Mouse (Mus musculus) kidney, embryonic 15.5 days (tissue): Measurements from ENCODE around the gene Grin2b. TPM values are rescaled to one million over a fixed set of nuclear protein-coding genes. Genes with fewer than 3 reads are reported as not detected.
"Not testable (repeated sequence)": the region's sequence is repeated elsewhere in the genome, so short reads cannot be mapped to it uniquely, and the experiment has no call there.

Source experiments
- ATAC-seq: fragments of 200-750 bp; cut with Nextera tagmentation; replicated peaks from 2 replicates; pipeline ENCODE4 v1.8.0; 2017; ENCODE audit warnings: moderate TSS enrichment; ENCODE audit not compliant: low FRiP score
- H3K27ac ChIP-seq: fragments of 300-500 bp; sonication (generic); 2 replicates; pipeline ENCODE4 v1.5.1; 2015; ENCODE audit warnings: mild to moderate bottlenecking, inconsistent platforms
- H3K27me3 ChIP-seq: fragments of 300-500 bp; sonication (generic); 2 replicates; pipeline ENCODE4 v1.6.1; 2015; ENCODE audit warnings: inconsistent platforms
- H3K36me3 ChIP-seq: fragments of 300-500 bp; sonication (generic); 2 replicates; pipeline ENCODE4 v1.6.1; 2015; ENCODE audit warnings: inconsistent platforms
- H3K4me1 ChIP-seq: fragments of 300-500 bp; sonication (generic); 2 replicates; pipeline ENCODE4 v1.6.1; 2015; ENCODE audit warnings: inconsistent platforms
- H3K4me2 ChIP-seq: fragments of 300-500 bp; sonication (generic); 2 replicates; pipeline ENCODE4 v1.6.1; 2015; ENCODE audit warnings: moderate library complexity, mild to moderate bottlenecking, inconsistent platforms
- H3K4me3 ChIP-seq: fragments of 300-500 bp; sonication (generic); replicated peaks from 2 replicates; pipeline ENCODE4 v1.5.1; 2015; ENCODE audit warnings: mild to moderate bottlenecking, inconsistent platforms
- H3K9ac ChIP-seq: fragments of 300-500 bp; sonication (generic); 2 replicates; pipeline ENCODE4 v1.6.1; 2015; ENCODE audit warnings: mild to moderate bottlenecking, inconsistent platforms
- H3K9me3 ChIP-seq: fragments of 300-500 bp; sonication (generic); replicated peaks from 2 replicates; pipeline ENCODE4 v1.6.1; 2016; ENCODE audit warnings: inconsistent platforms
- whole genome bisulfite sequencing: fragments of 180-500 bp; shearing (Covaris S2); methylation state at CpG from one replicate; pipeline ENCODE4 v1.1.7; 2015; ENCODE audit warnings: mixed read lengths; 5-methylcytosine and 5-hydroxymethylcytosine counted together
- polyA plus RNA-seq: library from polyadenylated mRNA; unstranded; fragments of >200 nt; fragmentation: Nextera tagmentation; extraction: Ambion mirVana; gene quantifications from 2 replicates; pipeline ENCODE4 v1.2.1, GENCODE M21; 2015

Grin2b gene
- polyA plus RNA-seq, 1 experiment from 2014 or later, result 0.08 TPM

DNA sequence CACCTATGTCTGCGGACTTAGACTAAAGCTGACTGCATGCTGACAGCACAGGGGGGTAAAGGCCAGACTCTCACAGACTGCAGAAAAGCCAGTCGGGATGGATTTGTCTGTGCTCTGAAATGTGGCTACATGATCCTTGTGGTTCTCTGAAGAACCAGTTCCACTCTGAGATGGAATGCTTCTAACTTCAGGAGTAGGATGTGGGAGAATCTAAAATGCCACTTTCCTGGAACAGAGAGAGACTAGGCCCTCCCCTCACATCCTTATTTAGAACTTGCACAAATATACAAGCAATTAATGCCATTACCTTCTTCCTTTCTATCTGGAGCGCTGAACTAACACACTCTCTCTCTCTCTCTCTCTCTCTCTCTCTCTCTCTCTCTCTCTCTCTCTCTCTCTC is 346.0 kb downstream of the Grin2b start:
- Histone ChIP-seq H3K9me3 (no peaks in the 10 kb centered on the region), H3K27me3 (no peaks in the 10 kb centered on the region), H3K4me3 (no peak overlapping the region), H3K4me1 (peaks cover 3% of the 10 kb centered on the region; the same call in 1 of the 2 replicates), H3K4me2 (no peak overlapping the region), H3K27ac (no peak overlapping the region), H3K36me3 (no peaks in the 10 kb centered on the region), H3K9ac (no peak overlapping the region)
- no peak for ATAC-seq
- WGBS, result 77% methylated on average over 3 of the region's 3 CpGs

DNA sequence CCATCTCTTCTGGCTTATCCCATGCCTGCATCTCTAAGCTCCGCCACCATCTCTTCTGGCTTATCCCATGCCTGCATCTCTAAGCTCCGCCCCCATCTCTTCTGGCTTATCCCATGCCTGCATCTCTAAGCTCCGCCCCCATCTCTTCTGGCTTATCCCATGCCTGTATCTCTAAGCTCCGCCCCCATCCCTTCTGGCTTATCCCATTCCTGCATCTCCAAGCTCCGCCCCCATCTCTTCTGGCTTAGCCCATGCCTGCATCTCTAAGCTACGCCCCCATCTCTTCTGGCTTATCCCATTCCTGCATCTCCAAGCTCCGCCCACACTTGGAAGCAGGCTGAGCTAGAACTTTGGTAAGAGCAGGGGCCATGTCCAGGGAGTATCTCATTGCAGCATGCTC is 346.5 kb downstream of the Grin2b start:
- WGBS, result 96% methylated on average over 7 of the region's 7 CpGs
- not testable (repeated sequence) for ATAC-seq, H3K4me1 ChIP-seq, H3K27ac ChIP-seq, H3K36me3 ChIP-seq, H3K27me3 ChIP-seq, H3K4me2 ChIP-seq, H3K4me3 ChIP-seq, H3K9me3 ChIP-seq, H3K9ac ChIP-seq

DNA sequence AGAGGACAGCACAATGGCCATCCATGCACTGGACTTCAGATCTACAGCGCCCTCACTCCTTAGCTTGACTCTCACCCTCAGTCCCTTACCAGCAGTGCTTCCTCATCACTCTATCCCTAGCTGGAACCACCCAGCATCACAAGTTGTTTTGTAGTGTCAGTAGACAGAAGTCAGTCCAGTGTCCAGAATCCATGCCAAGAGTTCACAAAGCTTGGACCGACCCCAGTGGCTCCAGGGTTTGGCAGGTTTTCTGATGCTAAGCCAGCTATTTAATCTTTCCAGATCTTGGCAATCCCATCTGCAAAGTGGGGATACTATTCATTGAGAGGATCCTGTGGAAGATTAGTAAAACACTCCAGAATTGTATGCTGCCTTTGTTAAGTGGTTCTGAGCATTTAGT is 355.9 kb downstream of the Grin2b start:
- no peak overlapping the region for H3K4me3 ChIP-seq
- WGBS, result 89% methylated on average over 2 of the region's 2 CpGs
- H3K4me1 ChIP-seq, result peaks cover 9% of the 10 kb centered on the region
- H3K36me3 ChIP-seq, result no peaks in the 10 kb centered on the region
- no peak overlapping the region for H3K27ac ChIP-seq
- H3K9ac ChIP-seq, result no peak overlapping the region
- ATAC-seq, result no peak
- no peaks in the 10 kb centered on the region for H3K9me3 ChIP-seq
- H3K27me3 ChIP-seq, result no peaks in the 10 kb centered on the region
- H3K4me2 ChIP-seq, result no peak overlapping the region

DNA sequence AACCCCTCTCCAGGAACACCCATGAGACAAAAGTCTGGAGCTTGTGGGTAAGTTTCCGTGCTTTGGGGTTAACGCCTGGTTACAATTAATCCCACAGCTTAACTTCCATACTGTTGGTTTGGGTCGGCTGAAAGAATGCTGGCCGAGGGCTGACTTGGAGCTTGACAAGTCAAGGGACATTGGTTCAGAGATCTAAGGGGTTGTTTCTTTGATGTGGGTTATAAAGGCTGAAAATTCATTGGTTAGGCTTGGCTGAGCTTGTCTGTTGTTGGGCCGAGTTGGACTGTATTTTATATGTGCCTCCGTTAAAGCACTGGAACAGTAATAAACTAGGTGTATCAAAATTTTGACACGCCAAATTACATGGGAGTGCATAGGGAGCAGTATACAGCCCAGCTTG is 359.6 kb downstream of the Grin2b start:
- 43% methylated on average over 7 of the region's 7 CpGs for WGBS
- no peak overlapping the region for H3K4me2 ChIP-seq
- peak overlapping the region; percentile 54; the same call in 1 of the 2 replicates for H3K27ac ChIP-seq
- H3K36me3 ChIP-seq, result no peaks in the 10 kb centered on the region
- ATAC-seq, result peak; percentile 76
- H3K9ac ChIP-seq, result no peak overlapping the region
- no peaks in the 10 kb centered on the region for H3K9me3 ChIP-seq
- no peak overlapping the region for H3K4me3 ChIP-seq
- peaks cover 9% of the 10 kb centered on the region for H3K4me1 ChIP-seq
- H3K27me3 ChIP-seq, result no peaks in the 10 kb centered on the region

DNA sequence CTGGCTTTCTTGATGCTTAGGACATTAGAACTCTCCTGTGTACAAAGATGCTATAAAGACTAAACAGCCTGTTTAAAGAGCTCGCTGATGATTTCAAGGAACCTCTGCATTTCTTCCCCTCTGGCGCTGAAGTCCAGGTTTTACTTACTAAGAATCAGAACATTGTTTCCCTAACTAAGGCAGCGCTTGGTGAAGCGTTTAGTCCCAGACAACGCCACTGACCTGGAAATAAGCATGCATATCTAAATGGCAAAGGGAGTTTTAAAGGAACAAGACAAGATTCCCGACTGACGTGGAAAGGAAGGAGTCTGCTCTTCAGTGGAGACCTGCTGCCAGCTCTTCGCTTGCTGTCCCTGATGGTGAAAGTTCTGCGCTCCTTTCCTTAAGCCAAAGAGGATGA is 367.9 kb downstream of the Grin2b start:
- 0 out of 2 replicates have a peak, but pooled peaks have one; percentile 29 for ATAC-seq
- no peak overlapping the region for H3K4me3 ChIP-seq
- no peak overlapping the region for H3K27ac ChIP-seq
- H3K9ac ChIP-seq, result no peak overlapping the region
- no peaks in the 10 kb centered on the region for H3K9me3 ChIP-seq
- WGBS, result 59% methylated on average over 9 of the region's 9 CpGs
- no peak overlapping the region for H3K4me2 ChIP-seq
- H3K27me3 ChIP-seq, result no peaks in the 10 kb centered on the region
- H3K4me1 ChIP-seq, result peaks cover 6% of the 10 kb centered on the region; the same call in 1 of the 2 replicates
- no peaks in the 10 kb centered on the region for H3K36me3 ChIP-seq

DNA sequence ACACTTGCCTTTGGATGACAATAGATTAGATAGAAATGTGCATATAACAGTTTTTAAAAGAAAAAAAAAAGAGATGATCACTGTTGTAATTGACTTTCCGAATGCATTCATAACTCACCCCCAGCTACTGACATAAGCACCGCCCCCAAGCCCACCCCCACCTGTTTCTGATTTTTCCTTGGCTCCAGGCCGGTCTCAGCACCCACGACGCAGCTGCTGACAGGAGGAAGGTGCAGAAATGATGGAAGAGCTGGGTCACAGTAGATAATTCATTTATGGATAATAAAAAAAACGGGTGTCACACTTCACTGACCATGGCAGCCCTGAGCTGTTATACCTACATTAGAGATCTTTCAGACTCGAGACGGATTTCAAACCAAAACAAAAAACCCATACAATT is 373.4 kb downstream of the Grin2b start:
- no peak overlapping the region for H3K27ac ChIP-seq
- no peaks in the 10 kb centered on the region for H3K36me3 ChIP-seq
- no peak overlapping the region for H3K4me2 ChIP-seq
- WGBS, result 54% methylated on average over 8 of the region's 8 CpGs
- no peak overlapping the region for H3K4me3 ChIP-seq
- ATAC-seq, result no peak
- no peaks in the 10 kb centered on the region for H3K9me3 ChIP-seq
- H3K4me1 ChIP-seq, result peaks cover 28% of the 10 kb centered on the region
- no peak overlapping the region for H3K9ac ChIP-seq
- H3K27me3 ChIP-seq, result no peaks in the 10 kb centered on the region

DNA sequence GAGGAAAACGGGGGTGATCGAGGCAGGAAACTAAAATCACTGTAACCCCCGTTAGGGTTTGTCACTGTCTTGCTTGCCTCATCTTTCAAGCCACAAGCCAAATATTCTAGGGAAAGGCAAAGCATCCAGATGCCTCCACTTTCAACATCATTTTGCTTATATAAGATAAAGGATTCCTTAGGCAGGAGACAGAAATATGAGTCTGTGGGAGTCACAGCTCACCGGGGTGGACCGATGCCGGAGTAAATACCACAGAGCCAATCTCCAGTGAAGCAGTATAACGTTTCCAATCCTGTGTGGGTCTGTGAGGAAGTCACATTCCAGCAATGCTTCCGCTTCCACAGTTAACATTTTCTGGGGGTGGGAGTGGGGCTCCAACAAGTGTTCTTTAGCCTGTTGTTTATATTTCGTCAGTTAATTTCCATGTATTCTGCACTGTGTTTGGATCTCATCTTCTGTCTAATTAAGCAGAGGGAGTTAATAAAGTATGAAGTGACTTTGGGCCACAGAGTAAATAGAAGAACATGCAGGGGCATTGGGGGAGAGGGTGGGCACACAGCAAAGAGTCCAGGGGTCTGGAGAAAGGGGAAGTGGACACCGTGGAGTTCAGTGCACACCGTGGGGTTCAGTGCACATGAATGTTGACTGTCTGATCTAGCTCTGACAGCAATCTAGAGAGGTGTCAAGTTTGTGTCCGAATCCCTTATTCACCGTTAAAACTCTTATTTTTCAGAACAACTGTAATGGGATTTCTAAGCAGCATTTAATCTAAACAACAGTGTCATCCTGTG is 374.9 kb downstream of the Grin2b start:
- Histone ChIP-seq H3K27ac (peak overlapping the region; percentile 73), H3K4me3 (no peak overlapping the region), H3K4me2 (peak overlapping the region; percentile 31), H3K9me3 (no peaks in the 10 kb centered on the region), H3K9ac (no peak overlapping the region), H3K4me1 (peaks cover 28% of the 10 kb centered on the region), H3K27me3 (no peaks in the 10 kb centered on the region), H3K36me3 (no peaks in the 10 kb centered on the region)
- WGBS, result 27% methylated on average over 13 of the region's 13 CpGs
- ATAC-seq, result peak; percentile 84

DNA sequence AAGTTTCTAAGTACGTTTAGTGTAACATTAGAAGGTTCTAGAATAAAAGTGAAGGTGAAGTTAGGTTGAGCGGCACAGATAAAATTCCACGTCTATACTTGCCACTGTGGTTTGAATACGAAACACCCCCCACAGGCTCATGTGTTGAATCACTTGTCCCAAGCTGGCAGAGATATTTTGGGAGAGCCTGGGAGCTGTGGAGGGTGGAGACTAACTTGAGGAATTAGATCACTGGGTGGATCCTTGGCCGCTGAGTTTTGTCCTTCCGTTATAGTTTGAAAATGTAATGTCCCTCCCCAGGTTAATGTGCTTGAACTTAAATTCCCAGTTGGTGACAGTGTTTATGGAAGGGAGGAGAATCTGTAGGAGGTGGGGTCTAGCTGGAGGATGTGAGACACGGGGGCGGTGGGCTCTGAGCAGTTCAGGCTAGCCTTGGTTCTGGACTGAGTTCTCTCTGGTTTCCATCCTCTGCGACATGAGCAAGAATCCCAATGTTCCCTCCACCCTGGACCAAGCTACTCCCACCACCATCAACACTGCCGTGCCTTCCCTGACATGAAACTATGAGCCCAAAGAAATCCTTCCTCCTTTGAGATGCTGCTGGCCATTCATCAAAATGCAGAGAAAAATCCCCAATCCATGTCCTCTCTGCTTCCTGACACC is 375.8 kb downstream of the Grin2b start:
- Histone ChIP-seq H3K4me2 (no peak overlapping the region), H3K4me1 (peaks cover 28% of the 10 kb centered on the region), H3K27me3 (no peaks in the 10 kb centered on the region), H3K27ac (peak overlapping the region; percentile 63), H3K9me3 (no peaks in the 10 kb centered on the region), H3K9ac (no peak overlapping the region), H3K36me3 (no peaks in the 10 kb centered on the region), H3K4me3 (no peak overlapping the region)
- ATAC-seq, result 0 out of 2 replicates have a peak, but pooled peaks have one; percentile 38
- WGBS, result 57% methylated on average over 10 of the region's 10 CpGs

DNA sequence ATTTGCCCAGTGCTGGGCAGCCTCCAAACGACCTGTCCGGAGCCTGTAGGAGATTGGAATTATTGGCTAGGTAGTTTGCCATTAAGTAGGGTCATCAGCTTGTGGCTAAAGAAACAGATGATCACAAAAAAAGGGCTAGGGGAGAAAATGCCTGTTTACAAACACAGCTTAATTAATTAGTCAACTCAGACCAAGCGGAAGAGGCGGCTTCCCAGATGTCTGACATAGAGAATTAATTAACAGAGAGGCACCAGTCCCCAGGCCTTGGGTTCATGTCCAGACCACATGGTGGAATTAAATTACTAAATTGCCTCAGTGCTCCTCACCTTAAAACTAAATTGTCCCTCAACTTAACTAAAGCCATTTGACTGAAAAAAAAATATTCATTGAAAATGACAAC is 376.4 kb downstream of the Grin2b start:
- no peak overlapping the region for H3K4me3 ChIP-seq
- WGBS, result 79% methylated on average over 4 of the region's 4 CpGs
- H3K36me3 ChIP-seq, result no peaks in the 10 kb centered on the region
- H3K4me2 ChIP-seq, result no peak overlapping the region
- H3K27ac ChIP-seq, result no peak overlapping the region
- no peaks in the 10 kb centered on the region for H3K27me3 ChIP-seq
- no peak for ATAC-seq
- no peak overlapping the region for H3K9ac ChIP-seq
- H3K9me3 ChIP-seq, result no peaks in the 10 kb centered on the region
- peaks cover 28% of the 10 kb centered on the region for H3K4me1 ChIP-seq

DNA sequence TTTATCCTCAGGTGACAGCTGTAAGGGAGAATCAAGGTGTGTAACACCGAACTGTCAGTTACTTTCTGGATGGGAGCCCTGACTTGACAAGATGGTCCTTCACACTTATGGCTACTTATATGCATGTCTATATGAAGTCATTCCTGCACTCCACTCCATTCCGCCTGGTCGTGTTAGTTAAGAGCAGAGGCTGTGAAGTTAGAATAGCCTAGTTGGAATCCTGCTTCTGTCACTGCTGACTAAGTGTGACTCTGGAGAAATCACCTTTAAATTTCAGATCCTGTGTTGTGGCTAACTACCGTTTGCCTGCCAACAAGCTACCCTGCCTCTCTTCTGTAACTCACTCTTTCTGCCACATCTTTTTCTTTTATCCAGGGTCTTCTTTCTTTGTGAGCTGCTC is 381.9 kb downstream of the Grin2b start:
- no peak for ATAC-seq
- 90% methylated on average over 4 of the region's 4 CpGs for whole genome bisulfite sequencing
- Histone ChIP-seq H3K36me3 (no peaks in the 10 kb centered on the region), H3K4me1 (peaks cover 7% of the 10 kb centered on the region; the same call in 1 of the 2 replicates), H3K4me3 (no peak overlapping the region), H3K27ac (no peak overlapping the region), H3K27me3 (no peaks in the 10 kb centered on the region), H3K9ac (no peak overlapping the region), H3K4me2 (no peak overlapping the region), H3K9me3 (no peaks in the 10 kb centered on the region)

DNA sequence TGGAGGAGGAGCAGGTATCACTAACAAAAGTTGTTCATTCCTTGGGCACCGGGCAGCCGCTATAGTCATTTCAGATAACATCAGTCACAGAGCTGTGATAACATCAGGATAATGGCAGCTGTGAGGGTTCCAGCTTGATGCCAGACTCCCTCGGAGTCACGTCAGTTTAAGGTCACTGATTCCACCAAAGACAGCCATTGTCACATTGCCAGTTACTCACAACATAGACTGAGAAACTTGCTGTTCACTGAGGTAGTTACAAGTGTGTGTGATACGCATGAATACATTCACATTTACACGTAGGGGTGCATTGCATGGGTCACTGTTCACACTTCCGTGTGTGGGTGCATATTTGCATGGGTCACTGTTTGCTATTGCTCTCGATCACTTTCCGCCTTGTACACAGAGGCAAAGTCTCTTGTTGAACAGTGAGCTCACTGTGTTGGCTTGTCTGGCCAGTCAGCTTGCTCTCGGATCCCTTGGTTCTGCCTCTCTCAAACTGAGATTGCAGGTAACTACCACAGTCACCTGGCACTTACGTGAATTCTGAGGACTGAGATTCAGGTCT is 383.6 kb downstream of the Grin2b start:
- peak overlapping the region; percentile 30; the same call in 1 of the 2 replicates for H3K27ac ChIP-seq
- peaks cover 7% of the 10 kb centered on the region; the same call in 1 of the 2 replicates for H3K4me1 ChIP-seq
- H3K4me2 ChIP-seq, result no peak overlapping the region
- no peaks in the 10 kb centered on the region for H3K36me3 ChIP-seq
- 55% methylated on average over 11 of the region's 11 CpGs for WGBS
- H3K9ac ChIP-seq, result no peak overlapping the region
- peak; percentile 79 for ATAC-seq
- no peaks in the 10 kb centered on the region for H3K9me3 ChIP-seq
- no peaks in the 10 kb centered on the region for H3K27me3 ChIP-seq
- H3K4me3 ChIP-seq, result no peak overlapping the region

DNA sequence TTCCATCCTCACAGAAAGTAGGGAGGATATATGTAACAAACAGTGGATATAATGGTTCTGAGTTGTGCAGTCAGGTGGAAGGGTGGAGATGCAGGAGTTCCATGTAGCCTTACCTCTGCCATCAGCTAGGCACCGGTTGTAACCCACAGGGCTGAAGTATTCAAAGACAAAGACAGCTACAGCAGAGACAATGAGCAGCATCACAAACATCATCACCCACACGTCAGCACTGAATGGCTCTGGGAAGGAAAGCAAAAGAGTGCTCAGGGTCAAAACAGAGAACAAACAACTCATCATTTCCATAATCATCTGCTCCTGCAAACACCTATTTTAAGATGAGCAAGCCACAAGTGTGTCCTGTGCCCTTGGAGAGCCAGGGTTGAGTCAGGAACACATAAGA is 398.6 kb downstream of the Grin2b start:
- Histone ChIP-seq H3K36me3 (no peaks in the 10 kb centered on the region), H3K9me3 (no peaks in the 10 kb centered on the region), H3K27me3 (no peaks in the 10 kb centered on the region), H3K4me3 (no peak overlapping the region), H3K27ac (no peak overlapping the region), H3K4me2 (no peak overlapping the region), H3K4me1 (no peaks in the 10 kb centered on the region), H3K9ac (no peak overlapping the region)
- ATAC-seq, result no peak
- WGBS, result 81% methylated on average over 2 of the region's 2 CpGs
